Mouse (Mus musculus) hindlimb bud, embryonic 11.5 days (tissue): Measurements from ENCODE around the gene Vmn1r23.
"Not testable (repeated sequence)": the region's sequence is repeated elsewhere in the genome, so short reads cannot be mapped to it uniquely, and the experiment has no call there.

Source experiments
- DNase-seq: peaks from one replicate; pipeline ENCODE4 v3.0.0-alpha.2; 2012; ENCODE audit warnings: low read depth, low spot score; ENCODE audit errors: extremely low spot score

Vmn1r23 gene

GRCm38 (mm10) chr6:57926738-57927137 lies at the start of gene Vmn1r23:
TSS of gene Vmn1r23 (minus strand) at chr6:57926838.
- DNase-seq: no peak

GRCm38 (mm10) chr6:57961403-57961802 lies 34.8 kb upstream of the Vmn1r23 start, which contains the start of gene Vmn1r24:
TSS of gene Vmn1r24 (minus strand) at chr6:57961503.
- not testable (repeated sequence) for DNase-seq

- no peak for DNase-seq
Observed at GRCm38 (mm10) chr6:57907928-57908327, 18.7 kb downstream of the Vmn1r23 start, which contains the start of gene Vmn1r22. TSS of gene Vmn1r22 (minus strand) at chr6:57908028.
